Mouse (Mus musculus) heart, postnatal 10 days (tissue): ENCODE data around the gene Snrpe. TPM values are rescaled to one million over a fixed set of nuclear protein-coding genes. Genes with fewer than 3 reads are reported as not detected.

Experiments
- total RNA-seq, 2 experiments: library from RNA; stranded (reverse); gene quantifications; 2 replicates each; pipeline ENCODE4 v1.2.3; 2021

The Snrpe gene
- total RNA-seq, 2 experiments from 2014 or later = 101 to 123 TPM

Other genes starting within 250 kb of the Snrpe start
- 1 to 10 TPM in 1 of 2 experiments, under 1 TPM in 1; 0.82 to 1.1 TPM for gene Etnk2, start 246.7 kb downstream of the Snrpe start, total RNA-seq
- gene Sox13, start 185.9 kb downstream of the Snrpe start, total RNA-seq = 10 to 100 TPM; 29.6 to 33.4 TPM
- gene Zbed6, start 50.6 kb upstream of the Snrpe start, total RNA-seq = 10 to 100 TPM; 11.0 to 11.5 TPM
- 10 to 100 TPM; 31.8 to 34.6 TPM for gene Gm38394, start 51.0 kb upstream of the Snrpe start, total RNA-seq
- gene Lax1, start 79.8 kb upstream of the Snrpe start, total RNA-seq = under 1 TPM; 0.17 to 0.36 TPM
- gene Atp2b4, start 190.8 kb upstream of the Snrpe start, total RNA-seq = 10 to 100 TPM; 34.4 to 38.8 TPM